Mouse (Mus musculus) ES-E14 (cell line): ENCODE results near the gene Hfe2.

ENCODE experiments used
- CHD2 ChIP-seq: IDR thresholded peaks from 2 replicates; pipeline ENCODE4 v1.6.1; 2014; ENCODE audit warnings: mild to moderate bottlenecking, low read depth, low read length, inconsistent platforms
- HCFC1 ChIP-seq: IDR thresholded peaks from 2 replicates; pipeline ENCODE4 v1.6.1; 2012; ENCODE audit warnings: low read length, inconsistent platforms, borderline replicate concordance; ENCODE audit not compliant: insufficient read depth
- MAFK ChIP-seq: IDR thresholded peaks from 2 replicates; pipeline ENCODE4 v1.6.1; 2014; ENCODE audit warnings: mild to moderate bottlenecking, low read depth, low read length, inconsistent platforms; ENCODE audit not compliant: insufficient read depth
- ZC3H11A ChIP-seq: IDR thresholded peaks from 2 replicates; pipeline ENCODE4 v1.6.1; 2012; ENCODE audit warnings: low read depth, mild to moderate bottlenecking, inconsistent platforms, low read length, borderline replicate concordance
- ZNF384 ChIP-seq: IDR thresholded peaks from 2 replicates; pipeline ENCODE4 v1.6.1; 2012; ENCODE audit warnings: low read depth, low read length, inconsistent platforms

DNA sequence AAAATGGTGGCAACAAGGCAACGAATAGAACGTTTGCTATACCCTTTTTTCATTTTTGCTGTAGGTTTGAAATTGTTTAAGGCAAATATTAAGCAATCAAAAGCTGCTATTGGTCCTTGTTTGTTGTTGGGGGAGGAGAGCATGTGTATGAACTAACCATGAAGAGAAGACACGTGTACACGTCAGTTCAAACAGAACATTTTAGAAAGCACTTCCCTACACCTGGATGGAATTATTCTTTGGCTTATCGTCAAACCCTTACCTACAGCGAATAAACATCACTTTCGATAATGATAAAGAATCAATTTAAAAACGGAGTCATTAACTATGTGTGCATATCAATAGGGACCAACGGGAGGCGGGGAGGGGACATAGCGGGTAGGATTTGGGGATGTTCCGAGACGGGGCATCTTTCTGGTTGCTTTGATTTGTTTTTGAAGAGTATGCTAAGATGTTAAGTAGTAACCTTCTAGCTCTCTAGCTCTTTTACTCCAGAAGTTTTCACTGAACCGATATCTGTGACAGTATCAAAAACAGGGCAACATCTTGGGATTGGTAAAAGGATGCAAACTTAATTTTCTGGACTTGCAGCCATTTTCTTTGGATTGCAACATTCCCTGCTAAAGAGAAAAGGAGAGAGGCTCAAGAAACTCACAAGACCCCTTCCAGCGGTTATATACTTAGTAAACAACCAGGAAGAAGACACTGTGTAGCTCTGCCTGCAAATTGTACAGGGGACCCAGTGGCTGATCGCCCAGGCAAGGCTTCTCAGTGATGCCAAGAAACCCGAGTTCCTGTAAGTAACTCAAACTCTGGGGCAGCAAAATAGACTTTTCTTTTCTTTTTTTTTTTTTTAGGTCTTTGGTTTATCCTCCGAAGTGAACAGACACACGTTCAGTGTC, 22.5 kb upstream of the Hfe2 start:
- TF ChIP-seq MAFK (no peak), ZNF384 (no peak; the same call in 1 of the 2 replicates), ZC3H11A (no peak), CHD2 (no peak), HCFC1 (no peak)
